Mouse (Mus musculus): ENCODE data around the gene Rpgr. TPM values are rescaled to one million over a fixed set of nuclear protein-coding genes. Genes with fewer than 3 reads are reported as not detected.

Gene Rpgr
- polyA plus RNA-seq, 1 experiment from 2014 or later = 2.0 TPM

- Histone ChIP-seq H3K9me3 (ENCODE audit: low read length) (no peaks in the 10 kb centered on the region), H3K36me3 (replicated peaks; ENCODE audit: insufficient read depth, low read length) (no peaks in the 10 kb centered on the region), H3K4me2 (ENCODE audit: low read depth, low read length) (no peak overlapping the region), H3K4me3 (ENCODE audit: low read depth, low read length) (no peak overlapping the region), H3K27me3 (ENCODE audit: insufficient read depth, low read length) (no peaks in the 10 kb centered on the region), H3K27ac (ENCODE audit: low read depth) (no peak overlapping the region), H3K4me1 (ENCODE audit: insufficient read depth) (no peaks in the 10 kb centered on the region), H3K9ac (replicated peaks) (no peak overlapping the region)
- ATAC-seq (no peak), DNase-seq (no peak)
- TF ChIP-seq CTCF (IDR thresholded peaks at IDR 0.05; ENCODE audit: low read depth) (no peak), EP300 (IDR thresholded peaks at IDR 0.05; ENCODE audit: low read depth) (no peak)
- WGBS (ENCODE audit: insufficient replicate concordance) = 72% methylated on average over 1 of the region's 1 CpGs
Observed at GRCm38 (mm10) chrX:10102739-10103138, 114.0 kb downstream of the Rpgr start.

GRCm38 (mm10) chrX:10095797-10096196, 120.9 kb downstream of the Rpgr start:
- 73% methylated on average over 3 of the region's 3 CpGs for WGBS (ENCODE audit: insufficient replicate concordance)
- H3K9ac ChIP-seq (replicated peaks) = no peak overlapping the region
- ATAC-seq = no peak
- no peak overlapping the region for H3K4me2 ChIP-seq (ENCODE audit: low read depth, low read length)
- no peaks in the 10 kb centered on the region for H3K27me3 ChIP-seq (ENCODE audit: insufficient read depth, low read length)
- H3K4me1 ChIP-seq (ENCODE audit: insufficient read depth) = no peaks in the 10 kb centered on the region
- no peak for DNase-seq
- no peaks in the 10 kb centered on the region for H3K9me3 ChIP-seq (ENCODE audit: low read length)
- H3K27ac ChIP-seq (ENCODE audit: low read depth) = no peak overlapping the region
- TF ChIP-seq EP300 (IDR thresholded peaks at IDR 0.05; ENCODE audit: low read depth) (no peak), CTCF (IDR thresholded peaks at IDR 0.05; ENCODE audit: low read depth) (no peak)
- no peak overlapping the region for H3K4me3 ChIP-seq (ENCODE audit: low read depth, low read length)
- no peaks in the 10 kb centered on the region for H3K36me3 ChIP-seq (replicated peaks; ENCODE audit: insufficient read depth, low read length)

GRCm38 (mm10) chrX:10080385-10080784, 136.3 kb downstream of the Rpgr start:
- DNase-seq (no peak), ATAC-seq (no peak)
- no peaks in the 10 kb centered on the region for H3K9me3 ChIP-seq (ENCODE audit: low read length)
- 84% methylated on average over 3 of the region's 3 CpGs for WGBS (ENCODE audit: insufficient replicate concordance)
- H3K27ac ChIP-seq (ENCODE audit: low read depth) = no peak overlapping the region
- no peaks in the 10 kb centered on the region for H3K36me3 ChIP-seq (replicated peaks; ENCODE audit: insufficient read depth, low read length)
- H3K27me3 ChIP-seq (ENCODE audit: insufficient read depth, low read length) = no peaks in the 10 kb centered on the region
- no peaks in the 10 kb centered on the region for H3K4me1 ChIP-seq (ENCODE audit: insufficient read depth)
- no peak overlapping the region for H3K4me3 ChIP-seq (ENCODE audit: low read depth, low read length)
- TF ChIP-seq EP300 (IDR thresholded peaks at IDR 0.05; ENCODE audit: low read depth) (no peak), CTCF (IDR thresholded peaks at IDR 0.05; ENCODE audit: low read depth) (no peak)
- no peak overlapping the region for H3K9ac ChIP-seq (replicated peaks)
- H3K4me2 ChIP-seq (ENCODE audit: low read depth, low read length) = no peak overlapping the region

GRCm38 (mm10) chrX:10079981-10080380, 136.7 kb downstream of the Rpgr start:
- Histone ChIP-seq H3K9ac (replicated peaks) (no peak overlapping the region), H3K36me3 (replicated peaks; ENCODE audit: insufficient read depth, low read length) (no peaks in the 10 kb centered on the region), H3K27ac (ENCODE audit: low read depth) (no peak overlapping the region), H3K9me3 (ENCODE audit: low read length) (no peaks in the 10 kb centered on the region), H3K4me2 (ENCODE audit: low read depth, low read length) (no peak overlapping the region), H3K4me1 (ENCODE audit: insufficient read depth) (no peaks in the 10 kb centered on the region), H3K27me3 (ENCODE audit: insufficient read depth, low read length) (no peaks in the 10 kb centered on the region), H3K4me3 (ENCODE audit: low read depth, low read length) (no peak overlapping the region)
- ATAC-seq (no peak), DNase-seq (no peak)
- 78% methylated on average over 1 of the region's 1 CpGs for WGBS (ENCODE audit: insufficient replicate concordance)
- no peak for TF ChIP-seq CTCF (IDR thresholded peaks at IDR 0.05; ENCODE audit: low read depth)
- no peak for TF ChIP-seq EP300 (IDR thresholded peaks at IDR 0.05; ENCODE audit: low read depth)

GRCm38 (mm10) chrX:10073966-10074365, 142.8 kb downstream of the Rpgr start:
- TF ChIP-seq EP300 (IDR thresholded peaks at IDR 0.05; ENCODE audit: low read depth) (no peak), CTCF (IDR thresholded peaks at IDR 0.05; ENCODE audit: low read depth) (no peak)
- H3K4me3 ChIP-seq (ENCODE audit: low read depth, low read length) = no peak overlapping the region
- no peak for DNase-seq
- H3K4me1 ChIP-seq (ENCODE audit: insufficient read depth) = no peaks in the 10 kb centered on the region
- no peaks in the 10 kb centered on the region for H3K27me3 ChIP-seq (ENCODE audit: insufficient read depth, low read length)
- no peaks in the 10 kb centered on the region for H3K36me3 ChIP-seq (replicated peaks; ENCODE audit: insufficient read depth, low read length)
- no peaks in the 10 kb centered on the region for H3K9me3 ChIP-seq (ENCODE audit: low read length)
- no peak overlapping the region for H3K27ac ChIP-seq (ENCODE audit: low read depth)
- no peak overlapping the region for H3K4me2 ChIP-seq (ENCODE audit: low read depth, low read length)
- H3K9ac ChIP-seq (replicated peaks) = no peak overlapping the region
- WGBS (ENCODE audit: insufficient replicate concordance) = 64% methylated on average over 3 of the region's 3 CpGs
- ATAC-seq = no peak

- Histone ChIP-seq H3K27me3 (ENCODE audit: insufficient read depth, low read length) (no peaks in the 10 kb centered on the region), H3K36me3 (replicated peaks; ENCODE audit: insufficient read depth, low read length) (no peaks in the 10 kb centered on the region), H3K9me3 (ENCODE audit: low read length) (no peaks in the 10 kb centered on the region), H3K9ac (replicated peaks) (no peak overlapping the region), H3K4me3 (ENCODE audit: low read depth, low read length) (no peak overlapping the region), H3K27ac (ENCODE audit: low read depth) (no peak overlapping the region), H3K4me2 (ENCODE audit: low read depth, low read length) (no peak overlapping the region), H3K4me1 (ENCODE audit: insufficient read depth) (no peaks in the 10 kb centered on the region)
- WGBS (ENCODE audit: insufficient replicate concordance) = 55% methylated on average over 2 of the region's 2 CpGs
- ATAC-seq = no peak
- no peak for TF ChIP-seq EP300 (IDR thresholded peaks at IDR 0.05; ENCODE audit: low read depth)
- no peak for TF ChIP-seq CTCF (IDR thresholded peaks at IDR 0.05; ENCODE audit: low read depth)
- DNase-seq = no peak
Observed at GRCm38 (mm10) chrX:10071529-10071928, 145.2 kb downstream of the Rpgr start.

GRCm38 (mm10) chrX:10070689-10071088, 146.0 kb downstream of the Rpgr start:
- TF ChIP-seq EP300 (IDR thresholded peaks at IDR 0.05; ENCODE audit: low read depth) (no peak), CTCF (IDR thresholded peaks at IDR 0.05; ENCODE audit: low read depth) (peak; percentile 39)
- 18% methylated on average over 6 of the region's 6 CpGs for WGBS (ENCODE audit: insufficient replicate concordance)
- Histone ChIP-seq H3K27me3 (ENCODE audit: insufficient read depth, low read length) (no peaks in the 10 kb centered on the region), H3K4me3 (ENCODE audit: low read depth, low read length) (no peak overlapping the region), H3K9me3 (ENCODE audit: low read length) (no peaks in the 10 kb centered on the region), H3K4me1 (ENCODE audit: insufficient read depth) (no peaks in the 10 kb centered on the region), H3K4me2 (ENCODE audit: low read depth, low read length) (no peak overlapping the region), H3K36me3 (replicated peaks; ENCODE audit: insufficient read depth, low read length) (no peaks in the 10 kb centered on the region), H3K9ac (replicated peaks) (no peak overlapping the region), H3K27ac (ENCODE audit: low read depth) (no peak overlapping the region)
- no peak for ATAC-seq
- no peak for DNase-seq
